Mouse (Mus musculus) intestine, embryonic 16.5 days (tissue): ENCODE results near the gene Sgcg. TPM values are rescaled to one million over a fixed set of nuclear protein-coding genes. Genes with fewer than 3 reads are reported as not detected.

Source experiments
- ATAC-seq: fragments of 200-750 bp; cut with Nextera tagmentation; 2 replicates; pipeline ENCODE4 v1.8.0; 2017; ENCODE audit warnings: moderate TSS enrichment, moderate library complexity
- H3K27ac ChIP-seq: fragments of 300-500 bp; sonication (generic); 2 replicates; pipeline ENCODE4 v1.5.1; 2014; ENCODE audit warnings: mild to moderate bottlenecking, low read length
- H3K27me3 ChIP-seq: fragments of 300-500 bp; sonication (generic); replicated peaks from 2 replicates; pipeline ENCODE4 v1.6.1; 2014; ENCODE audit warnings: low read length, control low read depth, mixed read lengths; ENCODE audit not compliant: control insufficient read depth, insufficient read depth
- H3K36me3 ChIP-seq: fragments of 300-500 bp; sonication (generic); 2 replicates; pipeline ENCODE4 v1.6.1; 2014; ENCODE audit warnings: low read length, control low read depth; ENCODE audit not compliant: control insufficient read depth, insufficient read depth
- H3K4me1 ChIP-seq: fragments of 300-500 bp; sonication (generic); 2 replicates; pipeline ENCODE4 v1.6.1; 2014; ENCODE audit warnings: low read length, control low read depth, mixed read lengths; ENCODE audit not compliant: control insufficient read depth, insufficient read depth
- H3K4me2 ChIP-seq: fragments of 300-500 bp; sonication (generic); 2 replicates; pipeline ENCODE4 v1.6.1; 2014; ENCODE audit warnings: low read depth, low read length, control low read depth
- H3K4me3 ChIP-seq: fragments of 300-500 bp; sonication (generic); 2 replicates; pipeline ENCODE4 v1.5.1; 2014; ENCODE audit warnings: mild to moderate bottlenecking, low read length
- H3K9ac ChIP-seq: fragments of 300-500 bp; sonication (generic); 2 replicates; pipeline ENCODE4 v1.6.1; 2014; ENCODE audit warnings: low read depth, low read length
- H3K9me3 ChIP-seq: fragments of 300-500 bp; sonication (generic); 2 replicates; pipeline ENCODE4 v1.6.1; 2016; ENCODE audit warnings: low read length, control low read depth; ENCODE audit not compliant: control insufficient read depth
- WGBS: fragments of 180-500 bp; shearing (Covaris S2); extraction: QIAGEN DNeasy Blood & Tissue Kit; methylation state at CpG from one replicate; pipeline ENCODE4 v1.1.7; 2014; 5-methylcytosine and 5-hydroxymethylcytosine counted together
- polyA plus RNA-seq: library from polyadenylated mRNA; unstranded; fragments of >200 nt; fragmentation: Nextera tagmentation; extraction: Ambion mirVana; gene quantifications from 2 replicates; pipeline ENCODE4 v1.2.1, GENCODE M21; 2015

The Sgcg gene
- 1.7 and 1.8 TPM in 2 replicates for polyA plus RNA-seq

GRCm38 (mm10) chr14:61258352-61258751, at the start of gene Sgcg:
Gene Sgcg (minus strand): TSS chr14:61258490.
- ATAC-seq = no peak
- no peak within 1 kb of the TSS for H3K9ac ChIP-seq
- H3K4me3 ChIP-seq = no peak within 1 kb of the TSS
- H3K27me3 ChIP-seq = no peaks in the 10 kb centered on the region
- no peaks in the 10 kb centered on the region for H3K9me3 ChIP-seq
- H3K4me2 ChIP-seq = no peak within 1 kb of the TSS
- H3K27ac ChIP-seq = no peak within 1 kb of the TSS
- 51% methylated on average over 11 of the region's 11 CpGs for WGBS
- no peaks in the 10 kb centered on the region for H3K36me3 ChIP-seq
- no peaks in the 10 kb centered on the region for H3K4me1 ChIP-seq

- Histone ChIP-seq H3K4me2 (no peak overlapping the region), H3K9me3 (no peaks in the 10 kb centered on the region), H3K4me3 (no peak overlapping the region), H3K36me3 (no peaks in the 10 kb centered on the region), H3K4me1 (no peaks in the 10 kb centered on the region), H3K27ac (no peak overlapping the region), H3K27me3 (no peaks in the 10 kb centered on the region), H3K9ac (no peak overlapping the region)
- 57% methylated on average over 4 of the region's 4 CpGs for WGBS
- ATAC-seq = no peak
Measured at GRCm38 (mm10) chr14:61303969-61304609, 45.8 kb upstream of the Sgcg start.

GRCm38 (mm10) chr14:61302428-61302827, 44.1 kb upstream of the Sgcg start:
- Histone ChIP-seq H3K36me3 (no peaks in the 10 kb centered on the region), H3K4me3 (no peak overlapping the region), H3K4me1 (no peaks in the 10 kb centered on the region), H3K27me3 (no peaks in the 10 kb centered on the region), H3K27ac (no peak overlapping the region), H3K9ac (no peak overlapping the region), H3K4me2 (no peak overlapping the region), H3K9me3 (no peaks in the 10 kb centered on the region)
- ATAC-seq = no peak
- 66% methylated on average over 2 of the region's 2 CpGs for WGBS

GRCm38 (mm10) chr14:61301323-61301722, 43.0 kb upstream of the Sgcg start:
- Histone ChIP-seq H3K9me3 (no peaks in the 10 kb centered on the region), H3K4me2 (no peak overlapping the region), H3K4me3 (no peak overlapping the region), H3K4me1 (no peaks in the 10 kb centered on the region), H3K36me3 (no peaks in the 10 kb centered on the region), H3K27ac (no peak overlapping the region), H3K9ac (no peak overlapping the region), H3K27me3 (no peaks in the 10 kb centered on the region)
- no peak for ATAC-seq
- 69% methylated on average over 2 of the region's 2 CpGs for WGBS

GRCm38 (mm10) chr14:61299810-61300209, 41.5 kb upstream of the Sgcg start:
- Histone ChIP-seq H3K27ac (no peak overlapping the region), H3K9me3 (no peaks in the 10 kb centered on the region), H3K4me3 (no peak overlapping the region), H3K9ac (no peak overlapping the region), H3K4me2 (no peak overlapping the region), H3K36me3 (no peaks in the 10 kb centered on the region), H3K4me1 (no peaks in the 10 kb centered on the region), H3K27me3 (no peaks in the 10 kb centered on the region)
- ATAC-seq = no peak
- 84% methylated on average over 6 of the region's 6 CpGs for WGBS

- no peak for ATAC-seq
- H3K27ac ChIP-seq = no peak overlapping the region
- H3K4me1 ChIP-seq = no peaks in the 10 kb centered on the region
- no peak overlapping the region for H3K4me3 ChIP-seq
- no peaks in the 10 kb centered on the region for H3K36me3 ChIP-seq
- 20% methylated on average over 6 of the region's 6 CpGs for WGBS
- H3K9me3 ChIP-seq = no peaks in the 10 kb centered on the region
- no peak overlapping the region for H3K4me2 ChIP-seq
- no peak overlapping the region for H3K9ac ChIP-seq
- H3K27me3 ChIP-seq = no peaks in the 10 kb centered on the region
Measured at GRCm38 (mm10) chr14:61294738-61295079, 36.4 kb upstream of the Sgcg start.

GRCm38 (mm10) chr14:61293884-61294737, 35.8 kb upstream of the Sgcg start:
- Histone ChIP-seq H3K4me1 (no peaks in the 10 kb centered on the region), H3K27me3 (no peaks in the 10 kb centered on the region), H3K4me3 (no peak overlapping the region), H3K9me3 (no peaks in the 10 kb centered on the region), H3K27ac (no peak overlapping the region), H3K4me2 (no peak overlapping the region), H3K9ac (no peak overlapping the region), H3K36me3 (no peaks in the 10 kb centered on the region)
- no peak for ATAC-seq
- 54% methylated on average over 16 of the region's 16 CpGs for WGBS

GRCm38 (mm10) chr14:61290664-61291063, 32.4 kb upstream of the Sgcg start:
- no peak overlapping the region for H3K4me3 ChIP-seq
- H3K4me1 ChIP-seq = no peaks in the 10 kb centered on the region
- no peak overlapping the region for H3K4me2 ChIP-seq
- H3K9ac ChIP-seq = no peak overlapping the region
- peak; percentile 23; the same call in 1 of the 2 replicates for ATAC-seq
- no peak overlapping the region for H3K27ac ChIP-seq
- H3K9me3 ChIP-seq = no peaks in the 10 kb centered on the region
- H3K36me3 ChIP-seq = no peaks in the 10 kb centered on the region
- WGBS = 33% methylated on average over 3 of the region's 3 CpGs
- no peaks in the 10 kb centered on the region for H3K27me3 ChIP-seq

- no peak for ATAC-seq
- Histone ChIP-seq H3K4me1 (no peaks in the 10 kb centered on the region), H3K9ac (no peak overlapping the region), H3K27me3 (no peaks in the 10 kb centered on the region), H3K4me2 (no peak overlapping the region), H3K36me3 (no peaks in the 10 kb centered on the region), H3K4me3 (no peak overlapping the region), H3K27ac (no peak overlapping the region), H3K9me3 (no peaks in the 10 kb centered on the region)
- 67% methylated on average over 19 of the region's 19 CpGs for WGBS
Measured at GRCm38 (mm10) chr14:61288606-61289286, 30.5 kb upstream of the Sgcg start.
